Mouse (Mus musculus): ENCODE measurements around the gene Tspyl2.

DNA sequence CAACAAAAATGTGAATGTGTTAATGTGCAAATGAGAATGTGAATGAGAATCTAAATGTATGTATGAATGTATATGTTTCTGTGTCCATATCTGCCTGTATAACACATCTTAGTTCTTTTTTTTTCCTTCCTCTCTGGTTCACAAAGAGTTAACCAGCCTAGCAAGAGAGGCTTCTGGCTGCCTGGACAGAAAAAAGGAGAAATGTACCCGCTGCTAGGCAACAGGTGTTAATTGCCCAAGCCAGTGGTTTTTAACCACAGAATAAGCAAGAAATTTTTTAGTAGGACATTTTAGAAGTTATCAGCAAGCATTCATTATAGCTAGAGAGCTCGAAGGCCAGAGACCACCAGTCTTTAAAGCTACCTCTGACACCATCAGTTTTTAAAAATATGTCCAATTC is 19.4 kb downstream of the Tspyl2 start:
- TF ChIP-seq CHD2 (IDR thresholded peaks at IDR 0.05; ENCODE audit: low read depth, low read length), result no peak
- no peak for TF ChIP-seq MAFK (IDR thresholded peaks at IDR 0.05; ENCODE audit: insufficient read depth, low read depth, low read length)

Measured in ES-E14 (cell line).